Mouse (Mus musculus) myocyte (in vitro differentiated cells): Measurements from ENCODE around the gene Crcp.

Experiments used
- CEBPB ChIP-seq: IDR thresholded peaks from 2 replicates; pipeline ENCODE4 v1.6.1; 2011; ENCODE audit warnings: mild to moderate bottlenecking, moderate library complexity; ENCODE audit not compliant: poor library complexity, insufficient read depth, severe bottlenecking
- SRF ChIP-seq: IDR thresholded peaks from one replicate; pipeline ENCODE4 v1.6.1; 2011; ENCODE audit warnings: low read depth; ENCODE audit not compliant: control insufficient read depth, insufficient read length
- TCF3 ChIP-seq: IDR thresholded peaks from one replicate; pipeline ENCODE4 v1.6.1; 2011; ENCODE audit warnings: low read depth, control low read depth; ENCODE audit not compliant: insufficient read length
- USF1 ChIP-seq: IDR thresholded peaks from one replicate; pipeline ENCODE4 v1.6.1; 2011; ENCODE audit warnings: low read depth, mild to moderate bottlenecking, control low read depth, moderate library complexity

GRCm38 (mm10) chr5:130088612-130089011 lies 59.5 kb downstream of the Crcp start:
- TF ChIP-seq TCF3 (no peak), CEBPB (no peak), SRF (no peak), USF1 (no peak)
